Mouse (Mus musculus) lung, adult 2 months (tissue): Measurements from ENCODE around the gene Cldn6.

Experiments
- CTCF ChIP-seq: fragments of 200-500 bp; IDR thresholded peaks from 2 replicates; pipeline ENCODE4 v1.5.1; 2011; ENCODE audit warnings: mild to moderate bottlenecking, low read length, control low read depth; ENCODE audit not compliant: insufficient read depth
- POLR2A ChIP-seq: fragments of 200-500 bp; IDR thresholded peaks from 2 replicates; pipeline ENCODE4 v1.6.1; 2011; ENCODE audit warnings: low read depth, mild to moderate bottlenecking, control low read depth, low read length, borderline replicate concordance; ENCODE audit errors: extremely low read depth

- TF ChIP-seq CTCF (no peak), POLR2A (no peak)
Observed at GRCm38 (mm10) chr17:23653324-23653723, 25.7 kb upstream of the Cldn6 start.
